Mouse (Mus musculus) cortical plate, adult 2 months (tissue): Measurements from ENCODE around the gene G3bp1.

Experiments used
- CTCF ChIP-seq: fragments of 200-500 bp; IDR thresholded peaks from 2 replicates; pipeline ENCODE4 v1.5.1; 2011; ENCODE audit warnings: mild to moderate bottlenecking, control low read depth, low read length; ENCODE audit not compliant: insufficient read depth; ENCODE audit errors: extremely low read depth
- POLR2A ChIP-seq: fragments of 200-500 bp; IDR thresholded peaks from 2 replicates; pipeline ENCODE4 v1.6.1; 2011; ENCODE audit warnings: mild to moderate bottlenecking, low read length, control low read depth; ENCODE audit not compliant: insufficient read depth; ENCODE audit errors: extremely low read depth

DNA sequence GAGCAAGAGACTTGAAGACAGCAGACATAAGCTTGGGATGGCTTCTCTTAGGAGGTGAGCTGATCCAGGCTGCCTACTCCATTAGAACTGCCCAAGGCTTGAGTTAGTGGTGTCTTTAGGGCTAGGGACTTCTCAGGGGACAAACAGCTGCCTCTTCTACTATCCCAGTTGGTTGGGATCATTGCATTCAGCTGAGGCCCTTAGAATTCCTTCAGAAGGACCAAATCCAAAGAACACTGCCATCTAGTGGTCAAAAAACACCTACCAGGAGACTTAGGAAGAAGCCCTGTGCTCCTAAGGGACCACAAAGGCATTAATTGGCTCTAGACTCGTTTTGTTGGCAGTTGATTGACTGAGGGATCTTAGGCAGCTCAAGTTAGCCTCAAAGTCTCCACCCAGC is 24.7 kb upstream of the G3bp1 start:
- peak; percentile 56 for TF ChIP-seq CTCF
- no peak for TF ChIP-seq POLR2A
